In the genomic region with DNA sequence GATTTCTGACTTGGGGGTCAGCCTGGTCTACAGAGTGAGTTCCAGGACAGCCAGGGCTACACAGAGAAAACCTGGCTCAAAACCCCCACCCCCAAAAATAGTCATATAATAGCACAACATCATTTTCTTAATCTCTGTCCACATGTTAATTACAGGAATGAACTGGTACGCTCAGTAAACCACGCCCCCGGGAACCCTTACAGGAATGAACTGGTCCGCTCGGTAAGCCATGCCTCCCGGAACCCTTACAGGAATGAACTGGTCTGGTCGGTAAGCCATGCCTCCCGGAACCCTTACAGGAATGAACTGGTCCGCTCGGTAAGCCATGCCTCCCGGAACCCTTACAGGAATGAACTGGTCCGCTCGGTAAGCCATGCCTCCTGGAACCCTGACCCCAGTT, we compare ENCODE assay signal across 5 mouse cellular contexts. TPM values are rescaled to one million over a fixed set of nuclear protein-coding genes. Genes with fewer than 3 reads are reported as not detected.
"Had no signal": no experiment of that assay in that cellular context is flagged by ENCODE, and none has a peak within 500 bp of the region (broad histone marks: within the 10 kb centered on the region; RNA-seq: fewer than 3 reads in every experiment).

No protein-coding gene starts in this region.

RNA-seq across cellular contexts. Expression of a gene that starts 45.7 kb away (rescaled TPM):
- total RNA-seq: hematopoietic stem cell, adult 5-6 weeks had no signal
- polyA plus RNA-seq: heart, embryonic 16.5 days; hindbrain, embryonic 10.5 days; hindbrain, embryonic 11.5 days; inflammation-experienced regulatory T-cells, adult 6 months had no signal
